Mouse (Mus musculus): ENCODE measurements around the gene Nadk2. TPM values are rescaled to one million over a fixed set of nuclear protein-coding genes. Genes with fewer than 3 reads are reported as not detected.

Gene Nadk2
- 23.0 and 24.4 TPM in 2 replicates for polyA plus RNA-seq (2015; fragmentation: Nextera tagmentation; extraction: Ambion mirVana)

DNA sequence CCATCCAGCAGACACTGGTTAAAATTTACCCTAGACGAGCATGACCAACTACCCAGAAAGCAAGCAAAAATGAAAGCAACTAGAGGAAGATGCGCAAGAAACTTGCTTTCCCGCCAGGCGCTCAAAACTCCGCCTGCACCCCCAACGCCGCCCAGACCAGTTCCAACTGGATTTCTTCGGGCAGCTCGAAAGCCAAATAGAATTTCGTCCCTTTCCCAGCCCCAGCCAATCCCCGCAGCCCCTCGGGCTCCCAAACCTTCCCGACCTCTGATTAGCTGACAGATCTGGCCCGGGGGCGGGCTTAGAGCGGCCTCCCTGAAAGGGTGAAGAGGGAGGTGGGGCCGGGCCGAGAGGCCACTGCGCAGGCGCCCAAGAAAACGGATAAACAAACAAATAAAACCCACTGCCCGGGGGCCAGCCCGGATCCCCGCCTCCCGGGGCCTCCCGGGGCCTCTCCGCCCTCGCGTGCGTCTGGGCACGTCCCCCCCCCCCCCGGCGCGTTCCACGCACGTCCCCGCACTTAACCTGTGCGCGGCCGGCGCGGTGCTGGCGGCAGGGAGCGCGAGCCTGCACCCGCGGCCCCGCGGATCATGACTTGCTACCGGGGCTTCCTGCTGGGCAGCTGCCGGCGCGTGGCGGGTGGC is at the start of gene Nadk2:
TSS of gene Nadk2 (plus strand) at position 349 of the 644 bp plus-strand sequence.
- peak within 1 kb of the TSS; percentile 79 for H3K27ac ChIP-seq
- peak within 1 kb of the TSS; percentile 90 for H3K4me3 ChIP-seq
- no peaks in the 10 kb centered on the region for H3K27me3 ChIP-seq
- ATAC-seq, result peak; percentile 99
- no peaks in the 10 kb centered on the region for H3K9me3 ChIP-seq (replicated peaks)
- H3K9ac ChIP-seq, result peak within 1 kb of the TSS; percentile 88
- H3K4me1 ChIP-seq, result peaks cover 44% of the 10 kb centered on the region
- WGBS, result under 1% methylated on average over 29 of the region's 54 CpGs
- no peaks in the 10 kb centered on the region for H3K36me3 ChIP-seq (ENCODE audit: poor library complexity, severe bottlenecking)
- peak within 1 kb of the TSS; percentile 79 for H3K4me2 ChIP-seq

GRCm38 (mm10) chr15:9055704-9056103 is 15.4 kb upstream of the Nadk2 start:
- Histone ChIP-seq H3K9ac (no peak overlapping the region), H3K27ac (no peak overlapping the region), H3K9me3 (replicated peaks) (no peaks in the 10 kb centered on the region), H3K4me1 (no peaks in the 10 kb centered on the region), H3K4me3 (no peak overlapping the region), H3K27me3 (no peaks in the 10 kb centered on the region), H3K36me3 (ENCODE audit: poor library complexity, severe bottlenecking) (no peaks in the 10 kb centered on the region), H3K4me2 (no peak overlapping the region)
- ATAC-seq, result no peak

DNA sequence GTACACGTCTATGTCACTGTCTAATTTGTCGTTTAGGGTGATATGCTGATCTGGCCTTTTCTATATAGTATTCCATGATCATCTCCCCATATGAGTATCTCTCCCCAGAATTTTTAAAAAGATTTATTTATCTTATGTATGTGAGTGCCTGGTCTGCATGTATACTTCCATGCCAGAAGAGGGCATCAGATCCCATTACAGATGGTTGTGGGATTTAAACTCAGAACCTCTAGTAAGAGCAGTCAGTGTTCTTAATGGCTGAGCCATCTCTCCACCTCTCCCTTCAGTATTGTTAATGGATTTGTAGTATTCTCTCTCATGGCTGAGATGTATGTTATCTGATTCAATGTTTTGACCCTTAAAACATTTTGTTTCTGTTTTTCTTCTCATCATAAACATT is 11.2 kb upstream of the Nadk2 start:
- H3K27me3 ChIP-seq, result no peaks in the 10 kb centered on the region
- no peaks in the 10 kb centered on the region for H3K4me1 ChIP-seq
- no peak overlapping the region for H3K4me2 ChIP-seq
- H3K27ac ChIP-seq, result no peak overlapping the region
- no peak for ATAC-seq
- WGBS, result 92% methylated on average over 2 of the region's 2 CpGs
- H3K36me3 ChIP-seq (ENCODE audit: poor library complexity, severe bottlenecking), result no peaks in the 10 kb centered on the region
- no peak overlapping the region for H3K9ac ChIP-seq
- H3K9me3 ChIP-seq (replicated peaks), result no peaks in the 10 kb centered on the region
- H3K4me3 ChIP-seq, result no peak overlapping the region

DNA sequence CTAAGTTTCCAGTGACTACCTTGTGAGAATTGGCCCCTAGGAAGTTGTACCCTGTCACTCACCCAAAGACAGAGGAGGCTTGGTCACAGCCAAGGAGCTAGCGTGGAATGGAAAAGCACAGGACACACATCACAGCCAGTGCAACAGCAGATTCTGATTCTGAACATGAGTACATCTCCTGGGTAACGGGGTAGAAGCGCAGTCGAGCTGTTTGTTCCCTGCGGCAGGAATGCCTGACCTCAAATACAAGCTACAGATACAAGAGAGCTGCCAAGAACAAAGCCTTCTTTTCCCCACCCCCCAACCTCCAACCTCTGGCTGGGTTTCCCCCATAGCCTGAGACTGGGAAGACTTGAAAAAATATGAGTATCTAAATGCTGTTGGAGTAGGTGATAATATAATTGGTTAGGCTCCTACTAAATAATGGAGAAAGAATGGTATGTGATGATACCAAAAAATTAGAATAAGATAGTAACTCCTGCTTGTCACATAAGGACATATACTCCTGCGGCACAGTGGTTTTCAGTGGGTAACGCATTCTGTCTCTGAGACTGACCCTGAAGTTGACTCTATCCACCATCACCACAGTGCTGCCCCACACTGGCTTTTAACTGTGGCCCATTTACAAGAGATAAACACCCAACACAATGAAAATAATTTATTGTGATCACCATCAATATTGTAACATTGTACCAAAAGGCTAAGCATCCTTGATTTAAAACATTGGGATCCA is 9.7 kb upstream of the Nadk2 start:
- no peak overlapping the region for H3K4me3 ChIP-seq
- WGBS, result 61% methylated on average over 7 of the region's 7 CpGs
- no peak overlapping the region for H3K4me2 ChIP-seq
- H3K4me1 ChIP-seq, result no peaks in the 10 kb centered on the region
- H3K36me3 ChIP-seq (ENCODE audit: poor library complexity, severe bottlenecking), result no peaks in the 10 kb centered on the region
- no peak overlapping the region for H3K27ac ChIP-seq
- peak; percentile 63; the same call in 1 of the 2 replicates for ATAC-seq
- H3K27me3 ChIP-seq, result no peaks in the 10 kb centered on the region
- H3K9ac ChIP-seq, result no peak overlapping the region
- H3K9me3 ChIP-seq (replicated peaks), result no peaks in the 10 kb centered on the region

- H3K9me3 ChIP-seq (replicated peaks), result no peaks in the 10 kb centered on the region
- H3K36me3 ChIP-seq (ENCODE audit: poor library complexity, severe bottlenecking), result no peaks in the 10 kb centered on the region
- ATAC-seq, result no peak
- H3K4me2 ChIP-seq, result no peak overlapping the region
- no peaks in the 10 kb centered on the region for H3K27me3 ChIP-seq
- no peak overlapping the region for H3K9ac ChIP-seq
- H3K4me1 ChIP-seq, result peaks cover 26% of the 10 kb centered on the region
- H3K4me3 ChIP-seq, result no peak overlapping the region
- 90% methylated on average over 4 of the region's 4 CpGs for WGBS
- no peak overlapping the region for H3K27ac ChIP-seq
Measured at GRCm38 (mm10) chr15:9068881-9069280, 2.2 kb upstream of the Nadk2 start.

DNA sequence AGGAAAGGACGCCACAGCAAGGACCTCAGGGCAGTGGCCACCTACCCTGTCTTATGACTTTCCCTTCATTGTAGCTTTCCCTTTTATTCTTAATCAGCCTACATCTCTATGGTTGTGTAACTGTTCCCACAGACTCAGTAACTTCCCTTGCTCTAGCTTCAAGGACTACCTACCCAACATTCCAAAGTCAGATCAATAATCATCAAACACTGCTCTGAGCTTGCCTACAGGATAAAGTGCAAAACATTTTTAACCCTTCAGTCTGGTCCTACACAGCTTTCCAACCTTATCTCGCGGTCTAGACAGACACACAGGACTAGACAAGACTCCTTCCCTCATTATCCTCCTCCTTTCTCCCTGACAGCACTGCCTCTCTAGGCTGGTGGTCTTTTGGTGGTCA is 707 bp upstream of the Nadk2 start:
- Histone ChIP-seq H3K4me1 (peaks cover 38% of the 10 kb centered on the region), H3K36me3 (ENCODE audit: poor library complexity, severe bottlenecking) (no peaks in the 10 kb centered on the region), H3K27ac (peak overlapping the region; percentile 75; the same call in 1 of the 2 replicates), H3K9ac (peak overlapping the region; percentile 88), H3K4me3 (peak overlapping the region; percentile 90), H3K9me3 (replicated peaks) (no peaks in the 10 kb centered on the region), H3K4me2 (peak overlapping the region; percentile 79), H3K27me3 (no peaks in the 10 kb centered on the region)
- peak; percentile 19; the same call in 1 of the 2 replicates for ATAC-seq
- 2% methylated on average over 3 of the region's 3 CpGs for WGBS

GRCm38 (mm10) chr15:9071556-9072544 is 790 bp downstream of the Nadk2 start:
- H3K9ac ChIP-seq, result peak overlapping the region; percentile 88
- no peaks in the 10 kb centered on the region for H3K9me3 ChIP-seq (replicated peaks)
- H3K27me3 ChIP-seq, result no peaks in the 10 kb centered on the region
- peak overlapping the region; percentile 79 for H3K4me2 ChIP-seq
- H3K36me3 ChIP-seq (ENCODE audit: poor library complexity, severe bottlenecking), result no peaks in the 10 kb centered on the region
- peak overlapping the region; percentile 79 for H3K27ac ChIP-seq
- peaks cover 44% of the 10 kb centered on the region for H3K4me1 ChIP-seq
- peak; percentile 60 for ATAC-seq
- H3K4me3 ChIP-seq, result peak overlapping the region; percentile 90
- WGBS, result under 1% methylated on average over 48 of the region's 66 CpGs

DNA sequence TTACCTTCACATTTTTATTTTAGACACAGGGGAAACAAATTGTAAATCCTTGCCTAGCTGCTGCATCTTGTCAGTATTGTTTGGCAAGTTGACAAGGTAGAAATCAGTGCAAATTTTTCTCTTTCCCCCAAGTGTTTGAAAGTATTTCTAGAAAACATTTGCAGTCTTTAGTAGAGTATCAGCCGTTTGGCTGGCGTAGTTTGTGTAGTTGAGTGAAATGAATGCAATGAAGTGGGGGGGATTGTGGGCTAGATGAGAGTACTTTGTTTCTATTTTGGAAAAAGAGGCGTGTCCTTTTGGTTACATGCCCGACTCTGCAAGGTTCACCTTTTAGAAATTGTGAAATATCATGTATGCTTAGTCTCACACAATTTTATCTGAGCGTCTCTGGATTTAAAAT is 1.6 kb downstream of the Nadk2 start:
- H3K27ac ChIP-seq, result no peak overlapping the region
- no peaks in the 10 kb centered on the region for H3K9me3 ChIP-seq (replicated peaks)
- H3K9ac ChIP-seq, result peak overlapping the region; percentile 88; the same call in 1 of the 2 replicates
- no peaks in the 10 kb centered on the region for H3K36me3 ChIP-seq (ENCODE audit: poor library complexity, severe bottlenecking)
- H3K27me3 ChIP-seq, result no peaks in the 10 kb centered on the region
- H3K4me1 ChIP-seq, result peaks cover 44% of the 10 kb centered on the region
- H3K4me3 ChIP-seq, result peak overlapping the region; percentile 90
- WGBS, result 41% methylated on average over 5 of the region's 5 CpGs
- peak overlapping the region; percentile 79 for H3K4me2 ChIP-seq
- ATAC-seq, result no peak

DNA sequence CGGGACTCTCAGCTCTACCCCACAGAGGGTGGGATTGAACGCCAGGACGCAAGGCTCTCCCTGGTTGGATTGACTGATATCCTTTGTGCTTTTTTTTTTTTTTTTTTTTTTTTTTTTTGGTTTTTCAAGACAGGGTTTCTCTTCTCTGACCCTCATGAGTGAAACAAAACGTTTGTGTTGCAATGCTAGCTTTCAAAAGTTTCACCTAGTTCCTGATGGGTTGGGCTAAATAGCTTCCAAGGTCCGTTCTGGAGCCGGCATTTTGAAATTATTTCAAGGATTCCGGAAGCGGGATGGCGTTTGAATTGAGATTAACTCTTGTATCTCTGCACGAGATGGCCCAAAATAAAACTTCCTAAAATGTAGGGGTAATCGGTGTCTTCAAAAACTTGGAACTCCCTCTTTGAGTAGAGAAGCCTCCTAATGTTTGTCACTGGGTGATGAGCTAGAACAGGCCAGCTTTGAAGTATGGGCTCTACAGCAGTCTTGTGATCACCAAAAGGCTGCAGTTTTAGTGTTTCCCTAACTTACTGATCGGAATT is 2.1 kb downstream of the Nadk2 start:
- no peaks in the 10 kb centered on the region for H3K36me3 ChIP-seq (ENCODE audit: poor library complexity, severe bottlenecking)
- no peak for ATAC-seq
- no peak overlapping the region for H3K27ac ChIP-seq
- peak overlapping the region; percentile 79 for H3K4me2 ChIP-seq
- H3K27me3 ChIP-seq, result no peaks in the 10 kb centered on the region
- no peaks in the 10 kb centered on the region for H3K9me3 ChIP-seq (replicated peaks)
- H3K4me3 ChIP-seq, result no peak overlapping the region
- no peak overlapping the region for H3K9ac ChIP-seq
- WGBS, result 62% methylated on average over 12 of the region's 12 CpGs
- peaks cover 44% of the 10 kb centered on the region for H3K4me1 ChIP-seq

- Histone ChIP-seq H3K27me3 (no peaks in the 10 kb centered on the region), H3K4me3 (no peak overlapping the region), H3K9ac (no peak overlapping the region), H3K9me3 (replicated peaks) (no peaks in the 10 kb centered on the region), H3K36me3 (ENCODE audit: poor library complexity, severe bottlenecking) (no peaks in the 10 kb centered on the region), H3K4me1 (peaks cover 44% of the 10 kb centered on the region), H3K27ac (no peak overlapping the region), H3K4me2 (peak overlapping the region; percentile 79; the same call in 1 of the 2 replicates)
- 77% methylated on average over 5 of the region's 5 CpGs for WGBS
- no peak for ATAC-seq
Measured at GRCm38 (mm10) chr15:9073684-9074083, 2.6 kb downstream of the Nadk2 start.

- no peaks in the 10 kb centered on the region for H3K36me3 ChIP-seq (ENCODE audit: poor library complexity, severe bottlenecking)
- H3K9me3 ChIP-seq (replicated peaks), result no peaks in the 10 kb centered on the region
- no peak overlapping the region for H3K27ac ChIP-seq
- H3K4me1 ChIP-seq, result peaks cover 47% of the 10 kb centered on the region
- 25% methylated on average over 2 of the region's 2 CpGs for WGBS
- H3K4me2 ChIP-seq, result no peak overlapping the region
- H3K4me3 ChIP-seq, result no peak overlapping the region
- no peak for ATAC-seq
- no peak overlapping the region for H3K9ac ChIP-seq
- no peaks in the 10 kb centered on the region for H3K27me3 ChIP-seq
Measured at GRCm38 (mm10) chr15:9074139-9074538, 3.1 kb downstream of the Nadk2 start.
